In genomic region chr19:10881426-10882154, GRCm38 (mm10) we compare ENCODE assay signal across 8 mouse cellular contexts. TPM values are rescaled to one million over a fixed set of nuclear protein-coding genes. Genes with fewer than 3 reads are reported as not detected.
DNase-seq lines count a peak whose midpoint lies in the region; ATAC-seq lines count a peak whose summit lies in the region.

Gene Tmem109, minus strand, starts transcription at chr19:10882001.

- under 1% methylated on average over 49 of the region's 49 CpGs for whole genome bisulfite sequencing in heart, embryonic 13.5 days
- under 1% methylated on average over 49 of the region's 49 CpGs for WGBS in liver, embryonic 12.5 days (ENCODE audit: insufficient replicate concordance)
- under 1% methylated on average over 49 of the region's 49 CpGs for WGBS in stomach, embryonic 15.5 days

- peak; percentile 94 for ATAC-seq in erythroid progenitor cell, adult 5-6 weeks (replicated peaks; ENCODE audit: low FRiP score, poor library complexity, severe bottlenecking)
- peak; percentile 71 for ATAC-seq in heart, embryonic 13.5 days (ENCODE audit: extremely low read depth, insufficient number of reproducible peaks, low FRiP score, low TSS enrichment)
- ATAC-seq in liver, embryonic 12.5 days = peak; percentile 88
- peak; percentile 90 for ATAC-seq in stomach, embryonic 15.5 days (ENCODE audit: insufficient read depth, low FRiP score, low read depth)

- H3K27ac ChIP-seq in heart, embryonic 13.5 days (replicated peaks) = peak within 1 kb of the TSS; percentile 88
- peak within 1 kb of the TSS; percentile 78 for H3K27ac ChIP-seq in liver, embryonic 12.5 days
- H3K27ac ChIP-seq in stomach, embryonic 15.5 days = peak within 1 kb of the TSS; percentile 94

- H3K4me2 ChIP-seq in heart, embryonic 13.5 days = peak within 1 kb of the TSS; percentile 97
- H3K4me2 ChIP-seq in liver, embryonic 12.5 days = peak within 1 kb of the TSS; percentile 94
- peak within 1 kb of the TSS; percentile 90 for H3K4me2 ChIP-seq in stomach, embryonic 15.5 days

- no peaks in the 10 kb centered on the region for H3K27me3 ChIP-seq in heart, embryonic 13.5 days (replicated peaks)
- no peaks in the 10 kb centered on the region for H3K27me3 ChIP-seq in liver, embryonic 12.5 days (replicated peaks)
- no peaks in the 10 kb centered on the region for H3K27me3 ChIP-seq in stomach, embryonic 15.5 days (replicated peaks)

- peak within 1 kb of the TSS; percentile 85 for H3K9ac ChIP-seq in heart, embryonic 13.5 days
- peak within 1 kb of the TSS; percentile 76 for H3K9ac ChIP-seq in liver, embryonic 12.5 days
- H3K9ac ChIP-seq in stomach, embryonic 15.5 days = peak within 1 kb of the TSS; percentile 44; the same call in 1 of the 2 replicates

- peaks cover 24% of the 10 kb centered on the region for H3K9me3 ChIP-seq in heart, embryonic 13.5 days
- no peaks in the 10 kb centered on the region for H3K9me3 ChIP-seq in liver, embryonic 12.5 days (replicated peaks)
- no peaks in the 10 kb centered on the region for H3K9me3 ChIP-seq in stomach, embryonic 15.5 days

- peaks cover 30% of the 10 kb centered on the region for H3K4me1 ChIP-seq in heart, embryonic 13.5 days
- peaks cover 27% of the 10 kb centered on the region for H3K4me1 ChIP-seq in liver, embryonic 12.5 days
- H3K4me1 ChIP-seq in stomach, embryonic 15.5 days = peaks cover 26% of the 10 kb centered on the region; the same call in 1 of the 2 replicates

- peaks cover 5% of the 10 kb centered on the region for H3K36me3 ChIP-seq in heart, embryonic 13.5 days
- H3K36me3 ChIP-seq in liver, embryonic 12.5 days = no peaks in the 10 kb centered on the region
- H3K36me3 ChIP-seq in stomach, embryonic 15.5 days = no peaks in the 10 kb centered on the region

- H3K4me3 ChIP-seq in heart, embryonic 13.5 days = peak within 1 kb of the TSS; percentile 72
- H3K4me3 ChIP-seq in liver, embryonic 12.5 days = peak within 1 kb of the TSS; percentile 60
- peak within 1 kb of the TSS; percentile 71 for H3K4me3 ChIP-seq in stomach, embryonic 15.5 days (replicated peaks)

- DNase-seq in CD4-positive helper T cell, adult 2 months (ENCODE audit: low read depth, low spot score) = peak; percentile 93
- peak; percentile 95 for DNase-seq in brain, embryonic 18.5 days (ENCODE audit: low read depth, low spot score)
- peak; percentile 96 for DNase-seq in kidney, postnatal 10 days
- peak; percentile 81 to 85 for DNase-seq in natural killer cell, adult 2 months (ENCODE audit: low spot score in 2 of 2)

RNA-seq across cellular contexts. Expression of gene Tmem109, which starts in this region (rescaled TPM):
- 4.7 and 9.6 TPM in 2 replicates for total RNA-seq in erythroid progenitor cell, adult 5-6 weeks (2015; ENCODE audit: low replicate concordance)
- 4.4 and 14.0 TPM in 2 replicates for total RNA-seq in erythroid progenitor cell, adult 5-6 weeks (2017; ENCODE audit: low replicate concordance)
- 84.7 and 87.1 TPM in 2 replicates for polyA plus RNA-seq in heart, embryonic 13.5 days (2015; fragmentation: Nextera tagmentation; extraction: Ambion mirVana)
- polyA plus RNA-seq in liver, embryonic 12.5 days (2016; fragmentation: Nextera tagmentation; extraction: Ambion mirVana) = 28.2 and 28.5 TPM in 2 replicates
- polyA plus RNA-seq in stomach, embryonic 15.5 days (2015; fragmentation: Nextera tagmentation; extraction: Ambion mirVana) = 112 and 118 TPM in 2 replicates

Comparison
In these comparisons a context has a peak if more than half of its experiments do, and no peak if none do; other contexts are left out.
1. Peak in every context shown above with its lines: DNase-seq, ATAC-seq, H3K4me3 ChIP-seq and H3K27ac ChIP-seq.